Mouse (Mus musculus) urinary bladder, adult 18-20 months (tissue): Measurements from ENCODE around the gene Klf12.
A peak's percentile ranks its signal among the peaks of the same experiment; 100 is the strongest.

Source experiments
- DNase-seq, 2 experiments: peaks; one replicate each; pipeline ENCODE4 v3.0.0; 2022; ENCODE audit warnings: low spot score in 2 of 2, mixed read lengths in 2 of 2

Klf12 gene

GRCm38 (mm10) chr14:100045431-100045830 lies 239.0 kb downstream of the Klf12 start:
- DNase-seq, result no peak

- DNase-seq, result no peak
Measured at GRCm38 (mm10) chr14:100041823-100042222, 242.7 kb downstream of the Klf12 start.

GRCm38 (mm10) chr14:100026671-100027070 lies 257.8 kb downstream of the Klf12 start:
- DNase-seq, result no peak

GRCm38 (mm10) chr14:100017219-100017618 lies 267.3 kb downstream of the Klf12 start:
- DNase-seq, result no peak

- DNase-seq, result no peak
Measured at GRCm38 (mm10) chr14:100010525-100010924, 274.0 kb downstream of the Klf12 start.

- DNase-seq, result peak; percentile 7 to 8
Measured at GRCm38 (mm10) chr14:100009790-100010382, 274.6 kb downstream of the Klf12 start.

GRCm38 (mm10) chr14:99983510-99983909 lies 301.0 kb downstream of the Klf12 start:
- no peak for DNase-seq

GRCm38 (mm10) chr14:99981209-99981608 lies 303.3 kb downstream of the Klf12 start:
- DNase-seq, result no peak

- DNase-seq, result no peak
Measured at GRCm38 (mm10) chr14:99967920-99968319, 316.6 kb downstream of the Klf12 start.

GRCm38 (mm10) chr14:99960500-99961229 lies 323.8 kb downstream of the Klf12 start:
- DNase-seq, result no peak

- DNase-seq, result no peak
Measured at GRCm38 (mm10) chr14:99955133-99955532, 329.3 kb downstream of the Klf12 start.

- DNase-seq, result no peak
Measured at GRCm38 (mm10) chr14:99944221-99945108, 340.0 kb downstream of the Klf12 start.

- DNase-seq, result peak in 1 of 2 experiments; percentile 7
Measured at GRCm38 (mm10) chr14:99943156-99943555, 341.3 kb downstream of the Klf12 start.

- DNase-seq, result no peak
Measured at GRCm38 (mm10) chr14:99933456-99933855, 351.0 kb downstream of the Klf12 start.

- DNase-seq, result peak; percentile 24 to 44
Measured at GRCm38 (mm10) chr14:99931879-99932278, 352.6 kb downstream of the Klf12 start.

- no peak for DNase-seq
Measured at GRCm38 (mm10) chr14:99911912-99912311, 372.6 kb downstream of the Klf12 start.

GRCm38 (mm10) chr14:99910876-99911275 lies 373.6 kb downstream of the Klf12 start:
- no peak for DNase-seq

- DNase-seq, result no peak
Measured at GRCm38 (mm10) chr14:99900902-99901301, 383.6 kb downstream of the Klf12 start.

GRCm38 (mm10) chr14:99898861-99899260 lies 385.6 kb downstream of the Klf12 start:
- no peak for DNase-seq

- DNase-seq, result peak; percentile 8 to 32
Measured at GRCm38 (mm10) chr14:99894708-99895383, 389.6 kb downstream of the Klf12 start.

GRCm38 (mm10) chr14:99894062-99894461 lies 390.4 kb downstream of the Klf12 start:
- DNase-seq, result no peak

- DNase-seq, result no peak
Measured at GRCm38 (mm10) chr14:99886503-99886902, 398.0 kb downstream of the Klf12 start.
